Mouse (Mus musculus): ENCODE measurements around the gene Ddx47.

Ddx47 gene

GRCm38 (mm10) chr6:135006372-135006771 is 5.0 kb upstream of the Ddx47 start:
- no peak for DNase-seq (ENCODE audit: extremely low read depth, low read depth)

- DNase-seq (ENCODE audit: extremely low read depth, low read depth), result no peak
These were observed 313 bp downstream of the Ddx47 start for GRCm38 (mm10) chr6:135011734-135012116.

GRCm38 (mm10) chr6:135017211-135017610 is 5.8 kb downstream of the Ddx47 start:
- no peak for DNase-seq (ENCODE audit: extremely low read depth, low read depth)

- no peak for DNase-seq (ENCODE audit: extremely low read depth, low read depth)
These were observed 8.2 kb downstream of the Ddx47 start for GRCm38 (mm10) chr6:135019564-135019963.

GRCm38 (mm10) chr6:135021633-135022032 is 10.2 kb downstream of the Ddx47 start:
- no peak for DNase-seq (ENCODE audit: extremely low read depth, low read depth)

GRCm38 (mm10) chr6:135023379-135023778 is 12.0 kb downstream of the Ddx47 start:
- DNase-seq (ENCODE audit: extremely low read depth, low read depth), result no peak

- DNase-seq (ENCODE audit: extremely low read depth, low read depth), result peak; percentile 28
These were observed 13.5 kb downstream of the Ddx47 start for GRCm38 (mm10) chr6:135024781-135025420.

GRCm38 (mm10) chr6:135026232-135026631 is 14.8 kb downstream of the Ddx47 start:
- peak; percentile 30 for DNase-seq (ENCODE audit: extremely low read depth, low read depth)

- DNase-seq (ENCODE audit: extremely low read depth, low read depth), result no peak
These were observed 15.3 kb downstream of the Ddx47 start for GRCm38 (mm10) chr6:135026755-135027154.

GRCm38 (mm10) chr6:135029246-135029645 is 17.8 kb downstream of the Ddx47 start:
- DNase-seq (ENCODE audit: extremely low read depth, low read depth), result no peak

- DNase-seq (ENCODE audit: extremely low read depth, low read depth), result no peak
These were observed 27.3 kb downstream of the Ddx47 start for GRCm38 (mm10) chr6:135038674-135039073.

- DNase-seq (ENCODE audit: extremely low read depth, low read depth), result no peak
These were observed 29.0 kb downstream of the Ddx47 start for GRCm38 (mm10) chr6:135040275-135040871.

- DNase-seq (ENCODE audit: extremely low read depth, low read depth), result no peak
These were observed 30.5 kb downstream of the Ddx47 start for GRCm38 (mm10) chr6:135041930-135042329.

GRCm38 (mm10) chr6:135047276-135047675 is 35.9 kb downstream of the Ddx47 start:
- DNase-seq (ENCODE audit: extremely low read depth, low read depth), result no peak

GRCm38 (mm10) chr6:135048509-135048908 is 37.1 kb downstream of the Ddx47 start:
- DNase-seq (ENCODE audit: extremely low read depth, low read depth), result no peak

GRCm38 (mm10) chr6:135048956-135049355 is 37.5 kb downstream of the Ddx47 start:
- DNase-seq (ENCODE audit: extremely low read depth, low read depth), result no peak

GRCm38 (mm10) chr6:135053789-135054188 is 42.4 kb downstream of the Ddx47 start:
- no peak for DNase-seq (ENCODE audit: extremely low read depth, low read depth)

GRCm38 (mm10) chr6:135055882-135056281 is 44.5 kb downstream of the Ddx47 start:
- DNase-seq (ENCODE audit: extremely low read depth, low read depth), result no peak

- DNase-seq (ENCODE audit: extremely low read depth, low read depth), result no peak
These were observed 49.3 kb downstream of the Ddx47 start for GRCm38 (mm10) chr6:135060728-135061127.

GRCm38 (mm10) chr6:135064621-135065020 is 53.2 kb downstream of the Ddx47 start:
- DNase-seq (ENCODE audit: extremely low read depth, low read depth), result no peak

- peak; percentile 21 for DNase-seq (ENCODE audit: extremely low read depth, low read depth)
These were observed 54.0 kb downstream of the Ddx47 start, which contains the start of gene Gprc5a for GRCm38 (mm10) chr6:135065236-135065957. Gene Gprc5a, plus strand, starts transcription at chr6:135065651.

GRCm38 (mm10) chr6:135066795-135067445 is 55.5 kb downstream of the Ddx47 start:
- DNase-seq (ENCODE audit: extremely low read depth, low read depth), result no peak

Measured in MEL-GATA-1-ER (cell line).